Mouse (Mus musculus) lung, adult 2 months (tissue): ENCODE data around the gene Capn15. TPM values are rescaled to one million over a fixed set of nuclear protein-coding genes. Genes with fewer than 3 reads are reported as not detected.

Experiments used
- DNase-seq: peaks from one replicate; pipeline ENCODE4 v3.0.0; 2022
- H3K4me1 ChIP-seq: fragments of 200-500 bp; 2 replicates; pipeline ENCODE4 v1.6.1; 2011; ENCODE audit warnings: low read length; ENCODE audit not compliant: control insufficient read depth, insufficient read depth
- H3K4me3 ChIP-seq: fragments of 200-500 bp; replicated peaks from 2 replicates; pipeline ENCODE3; 2011; ENCODE audit warnings: low read depth, mild to moderate bottlenecking, control low read depth, low read length; ENCODE audit errors: extremely low read depth
- CTCF ChIP-seq: fragments of 200-500 bp; IDR thresholded peaks from 2 replicates; pipeline ENCODE4 v1.5.1; 2011; ENCODE audit warnings: mild to moderate bottlenecking, low read length, control low read depth; ENCODE audit not compliant: insufficient read depth
- POLR2A ChIP-seq: fragments of 200-500 bp; IDR thresholded peaks from 2 replicates; pipeline ENCODE4 v1.6.1; 2011; ENCODE audit warnings: low read depth, mild to moderate bottlenecking, control low read depth, low read length, borderline replicate concordance; ENCODE audit errors: extremely low read depth
- WGBS: fragments of 180-500 bp; shearing (Covaris S2); methylation state at CpG from one replicate; pipeline ENCODE4 v1.1.7; 2018; 5-methylcytosine and 5-hydroxymethylcytosine counted together
- polyA plus RNA-seq: library from polyadenylated mRNA; depleted of rRNA; stranded (reverse); fragments of >200 nt; gene quantifications from 2 replicates; pipeline ENCODE4 v1.2.3, GENCODE M21; 2012; rRNA removed

Gene Capn15
- polyA plus RNA-seq = 45.9 and 49.7 TPM in 2 replicates

GRCm38 (mm10) chr17:25985306-25986294 is at the start of gene Capn15:
Capn15 (minus strand) TSS chr17:25985796.
- under 1% methylated on average over 91 of the region's 91 CpGs for WGBS
- peak within 1 kb of the TSS; percentile 71 for H3K4me3 ChIP-seq
- TF ChIP-seq CTCF (no peak), POLR2A (peak; percentile 50; the same call in 1 of the 2 replicates)
- peaks cover 6% of the 10 kb centered on the region; the same call in 1 of the 2 replicates for H3K4me1 ChIP-seq
- DNase-seq = peak; percentile 87

GRCm38 (mm10) chr17:26032037-26032436 is 46.4 kb upstream of the Capn15 start:
- no peak for DNase-seq
- WGBS = 79% methylated on average over 6 of the region's 6 CpGs
- no peaks in the 10 kb centered on the region for H3K4me1 ChIP-seq
- no peak overlapping the region for H3K4me3 ChIP-seq
- TF ChIP-seq CTCF (no peak), POLR2A (no peak)

GRCm38 (mm10) chr17:26031583-26031982 is 46.0 kb upstream of the Capn15 start:
- TF ChIP-seq POLR2A = no peak
- TF ChIP-seq CTCF = no peak
- no peak for DNase-seq
- WGBS = 91% methylated on average over 5 of the region's 5 CpGs

GRCm38 (mm10) chr17:26028261-26028660 is 42.7 kb upstream of the Capn15 start:
- Histone ChIP-seq H3K4me3 (no peak overlapping the region), H3K4me1 (no peaks in the 10 kb centered on the region)
- TF ChIP-seq POLR2A (no peak), CTCF (no peak)
- no peak for DNase-seq
- WGBS = 89% methylated on average over 4 of the region's 4 CpGs

More at GRCm38 (mm10) chr17:26031583-26031982, 46.0 kb upstream of the Capn15 start:
- no peak overlapping the region for H3K4me3 ChIP-seq
- H3K4me1 ChIP-seq = no peaks in the 10 kb centered on the region

GRCm38 (mm10) chr17:26024674-26025073 is 39.1 kb upstream of the Capn15 start:
- no peaks in the 10 kb centered on the region for H3K4me1 ChIP-seq
- no peak for TF ChIP-seq CTCF
- no peak for TF ChIP-seq POLR2A
- WGBS = 96% methylated on average over 9 of the region's 9 CpGs
- DNase-seq = no peak
- H3K4me3 ChIP-seq = no peak overlapping the region

GRCm38 (mm10) chr17:26023966-26024365 is 38.4 kb upstream of the Capn15 start:
- TF ChIP-seq CTCF (no peak), POLR2A (no peak)
- no peaks in the 10 kb centered on the region for H3K4me1 ChIP-seq
- no peak overlapping the region for H3K4me3 ChIP-seq
- DNase-seq = no peak
- 94% methylated on average over 8 of the region's 8 CpGs for WGBS

GRCm38 (mm10) chr17:26023181-26023580 is 37.6 kb upstream of the Capn15 start:
- Histone ChIP-seq H3K4me1 (no peaks in the 10 kb centered on the region), H3K4me3 (no peak overlapping the region)
- no peak for DNase-seq
- TF ChIP-seq POLR2A (no peak), CTCF (no peak)
- WGBS = 75% methylated on average over 5 of the region's 5 CpGs

- Histone ChIP-seq H3K4me3 (no peak overlapping the region), H3K4me1 (no peaks in the 10 kb centered on the region)
- WGBS = 67% methylated on average over 9 of the region's 9 CpGs
- TF ChIP-seq POLR2A = no peak
- no peak for TF ChIP-seq CTCF
- DNase-seq = no peak
These were observed 36.2 kb upstream of the Capn15 start for GRCm38 (mm10) chr17:26021728-26022341.

GRCm38 (mm10) chr17:26020848-26021347 is 35.3 kb upstream of the Capn15 start:
- Histone ChIP-seq H3K4me3 (no peak overlapping the region), H3K4me1 (no peaks in the 10 kb centered on the region)
- TF ChIP-seq POLR2A (no peak), CTCF (no peak)
- 85% methylated on average over 7 of the region's 7 CpGs for WGBS
- no peak for DNase-seq
